Mouse (Mus musculus) cerebellum, adult 11 months (tissue): ENCODE results near the gene Wdfy2.

ENCODE experiments used
- DNase-seq: peaks from one replicate; pipeline ENCODE4 v3.0.0; 2022

Gene Wdfy2

GRCm38 (mm10) chr14:62936631-62937380 lies 99.3 kb downstream of the Wdfy2 start:
- DNase-seq = no peak

GRCm38 (mm10) chr14:62937675-62938074 lies 100.2 kb downstream of the Wdfy2 start:
- peak; percentile 24 for DNase-seq

- DNase-seq = no peak
Measured at GRCm38 (mm10) chr14:62939435-62939834, 102.0 kb downstream of the Wdfy2 start.

GRCm38 (mm10) chr14:62940383-62941074 lies 103.1 kb downstream of the Wdfy2 start:
- no peak for DNase-seq

GRCm38 (mm10) chr14:62946794-62947193 lies 109.3 kb downstream of the Wdfy2 start:
- no peak for DNase-seq

GRCm38 (mm10) chr14:62956091-62956490 lies 118.6 kb downstream of the Wdfy2 start:
- DNase-seq = no peak

- no peak for DNase-seq
Measured at GRCm38 (mm10) chr14:62963632-62964031, 126.2 kb downstream of the Wdfy2 start.

- no peak for DNase-seq
Measured at GRCm38 (mm10) chr14:62965342-62965741, 127.9 kb downstream of the Wdfy2 start.

- no peak for DNase-seq
Measured at GRCm38 (mm10) chr14:62965811-62966520, 128.5 kb downstream of the Wdfy2 start.

GRCm38 (mm10) chr14:62975046-62975445 lies 137.6 kb downstream of the Wdfy2 start:
- peak; percentile 39 for DNase-seq

- no peak for DNase-seq
Measured at GRCm38 (mm10) chr14:62979815-62980214, 142.3 kb downstream of the Wdfy2 start.

- DNase-seq = no peak
Measured at GRCm38 (mm10) chr14:62984410-62984809, 146.9 kb downstream of the Wdfy2 start, which contains the start of gene Defb48. TSS of gene Defb48 (minus strand) at chr14:62984510.

- DNase-seq = no peak
Measured at GRCm38 (mm10) chr14:62991271-62991670, 153.8 kb downstream of the Wdfy2 start.

- DNase-seq = no peak
Measured at GRCm38 (mm10) chr14:62991849-62992510, 154.5 kb downstream of the Wdfy2 start.

GRCm38 (mm10) chr14:62997777-62998176 lies 160.3 kb downstream of the Wdfy2 start, which contains the start of gene Defb47:
TSS of gene Defb47 (plus strand) at chr14:62998077.
- DNase-seq = no peak

- no peak for DNase-seq
Measured at GRCm38 (mm10) chr14:62998977-62999376, 161.5 kb downstream of the Wdfy2 start.

- DNase-seq = no peak
Measured at GRCm38 (mm10) chr14:63002588-63002987, 165.1 kb downstream of the Wdfy2 start.
